Mouse (Mus musculus): Measurements from ENCODE around the gene Cacna1c.

DNA sequence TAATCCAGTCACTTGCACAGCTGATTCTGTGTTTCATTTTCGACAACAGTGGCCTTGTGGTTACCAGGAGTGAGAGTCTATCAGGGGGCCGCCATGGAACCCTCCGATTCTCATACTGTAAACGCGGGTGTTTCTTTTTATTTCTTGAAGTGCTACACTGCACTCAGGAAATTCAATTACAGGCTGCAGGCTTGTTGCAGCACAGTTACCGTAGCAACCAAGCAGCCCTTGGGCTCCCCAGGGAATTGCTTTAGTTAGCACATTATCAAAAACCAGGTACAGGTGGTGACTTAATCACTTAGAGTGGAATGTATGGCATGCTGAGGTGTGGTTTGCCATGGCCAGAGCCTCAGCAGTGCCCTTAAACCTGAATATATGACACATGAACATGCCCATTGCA, 621.9 kb downstream of the Cacna1c start:
- no peak for TF ChIP-seq CTCF (IDR thresholded peaks at IDR 0.05)
- TF ChIP-seq EP300 (IDR thresholded peaks at IDR 0.05): no peak

Data from lung, postnatal 0 days (tissue).